Mouse (Mus musculus) bone marrow macrophage, adult 2 months (primary cell): Measurements from ENCODE around the gene Nsg2. TPM values are rescaled to one million over a fixed set of nuclear protein-coding genes. Genes with fewer than 3 reads are reported as not detected.

ENCODE experiments used
- H3K27ac ChIP-seq: 2 replicates; pipeline ENCODE4 v1.5.1; 2012; ENCODE audit warnings: low read depth, low read length; ENCODE audit not compliant: insufficient read depth
- H3K4me1 ChIP-seq: 2 replicates; pipeline ENCODE4 v1.6.1; 2012; ENCODE audit warnings: low read length; ENCODE audit not compliant: control insufficient read depth, insufficient read depth
- H3K4me3 ChIP-seq: 2 replicates; pipeline ENCODE4 v1.5.1; 2012; ENCODE audit warnings: mild to moderate bottlenecking, low read length, moderate library complexity; ENCODE audit not compliant: insufficient read depth
- CTCF ChIP-seq: IDR thresholded peaks from 2 replicates; pipeline ENCODE4 v1.5.1; 2012; ENCODE audit warnings: low read depth, mild to moderate bottlenecking, low read length, moderate library complexity
- POLR2A ChIP-seq: IDR thresholded peaks from 2 replicates; pipeline ENCODE4 v1.6.1; 2012; ENCODE audit warnings: mild to moderate bottlenecking, low read depth, low read length, borderline replicate concordance
- polyA plus RNA-seq: library from polyadenylated mRNA; stranded (reverse); fragments of >200 nt; gene quantifications from 2 replicates; pipeline ENCODE4 v1.2.4, GENCODE M21; 2012; ENCODE audit not compliant: missing spikeins, insufficient read depth, insufficient read length

The Nsg2 gene
- polyA plus RNA-seq, 1 experiment: not detected

DNA sequence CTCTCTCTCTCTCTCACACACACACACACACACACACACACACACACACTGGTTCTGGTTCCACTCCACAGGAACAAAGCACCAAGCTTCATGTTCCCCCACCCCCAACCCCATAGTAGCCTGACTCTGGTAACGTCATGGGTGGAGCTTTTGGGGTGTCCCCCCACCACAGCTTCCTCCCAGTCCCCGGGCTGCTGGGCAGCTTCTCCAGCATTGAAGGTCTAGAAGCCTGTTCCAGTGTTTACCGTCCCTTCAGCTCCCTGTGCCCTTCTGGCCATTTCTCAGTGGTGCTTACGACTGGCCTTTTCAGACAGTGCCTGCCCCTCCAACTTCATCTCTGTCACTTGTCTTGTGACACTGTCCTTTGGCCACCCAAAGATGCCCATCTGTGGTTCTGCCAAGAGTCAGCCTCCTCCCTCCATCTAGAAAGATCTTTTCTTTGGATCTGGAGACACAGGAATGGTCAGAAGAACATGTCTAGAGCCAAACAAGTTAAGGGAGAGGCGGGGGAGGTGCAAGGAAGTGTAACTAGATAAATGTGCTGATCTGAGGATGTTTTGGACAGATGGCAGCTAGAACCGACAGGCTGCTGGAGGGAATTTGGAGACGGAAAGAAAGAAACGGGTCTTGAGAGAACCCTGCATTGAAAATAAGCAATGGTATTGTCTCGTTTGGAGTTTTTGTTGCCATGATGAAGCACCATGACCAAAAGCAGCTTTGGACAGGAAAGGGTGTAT, 11.8 kb downstream of the Nsg2 start:
- TF ChIP-seq CTCF (no peak), POLR2A (no peak)
- no peak overlapping the region for H3K27ac ChIP-seq
- H3K4me3 ChIP-seq: no peak overlapping the region
- H3K4me1 ChIP-seq: no peaks in the 10 kb centered on the region

GRCm38 (mm10) chr11:32013014-32013427, 12.8 kb downstream of the Nsg2 start:
- TF ChIP-seq CTCF (no peak), POLR2A (no peak)
- Histone ChIP-seq H3K4me3 (no peak overlapping the region), H3K4me1 (no peaks in the 10 kb centered on the region), H3K27ac (no peak overlapping the region)

- no peak overlapping the region for H3K4me3 ChIP-seq
- H3K27ac ChIP-seq: no peak overlapping the region
- H3K4me1 ChIP-seq: no peaks in the 10 kb centered on the region
- TF ChIP-seq CTCF: no peak
- no peak for TF ChIP-seq POLR2A
Observed at GRCm38 (mm10) chr11:32013561-32013960, 13.3 kb downstream of the Nsg2 start.

DNA sequence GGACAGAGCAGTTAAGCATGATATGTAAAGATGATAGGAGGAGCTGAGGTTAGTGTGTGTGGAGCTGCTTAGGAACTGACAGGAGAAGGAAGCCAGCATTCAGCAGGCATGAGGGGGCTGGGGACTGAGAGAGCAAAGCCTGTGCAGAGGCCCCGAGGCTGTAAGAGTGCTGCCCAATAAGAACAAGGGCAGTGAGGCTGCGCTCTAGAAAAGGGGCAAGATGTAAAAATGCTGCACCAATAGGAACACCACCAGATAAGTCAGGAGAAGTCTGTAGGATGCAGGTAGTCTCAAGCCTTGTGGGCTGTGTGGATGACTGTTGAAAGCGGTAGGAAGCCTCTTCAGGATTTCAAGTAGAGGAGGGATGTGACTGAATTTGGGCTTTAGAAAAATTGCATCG, 17.9 kb downstream of the Nsg2 start:
- H3K4me1 ChIP-seq: no peaks in the 10 kb centered on the region
- TF ChIP-seq CTCF: no peak
- no peak for TF ChIP-seq POLR2A
- no peak overlapping the region for H3K27ac ChIP-seq
- no peak overlapping the region for H3K4me3 ChIP-seq

GRCm38 (mm10) chr11:32020031-32020965, 20.0 kb downstream of the Nsg2 start:
- H3K27ac ChIP-seq: no peak overlapping the region
- H3K4me3 ChIP-seq: no peak overlapping the region
- no peaks in the 10 kb centered on the region for H3K4me1 ChIP-seq
- TF ChIP-seq CTCF: no peak
- no peak for TF ChIP-seq POLR2A

DNA sequence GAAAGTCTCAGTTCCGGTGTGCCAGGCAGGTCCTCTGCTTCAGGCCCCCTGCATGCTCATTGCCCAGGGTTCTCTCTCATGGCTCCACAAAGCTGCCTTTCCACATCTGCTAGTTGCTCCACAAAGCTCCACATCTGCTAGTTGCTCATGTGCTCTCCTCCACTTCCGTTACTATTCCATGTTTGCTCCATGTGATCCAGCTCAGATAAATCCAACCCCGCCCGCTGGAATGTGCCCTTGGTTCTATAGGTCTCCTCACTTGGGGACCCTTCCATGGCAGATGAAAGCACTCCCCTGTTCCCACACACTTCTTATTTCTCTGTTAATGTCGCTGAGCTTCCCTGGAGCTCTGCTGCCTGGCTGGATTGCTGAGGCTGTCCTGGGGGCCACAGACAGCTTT, 26.4 kb downstream of the Nsg2 start:
- no peak for TF ChIP-seq POLR2A
- TF ChIP-seq CTCF: no peak
- Histone ChIP-seq H3K27ac (no peak overlapping the region), H3K4me3 (no peak overlapping the region), H3K4me1 (no peaks in the 10 kb centered on the region)

GRCm38 (mm10) chr11:32027474-32028342, 27.4 kb downstream of the Nsg2 start:
- Histone ChIP-seq H3K27ac (no peak overlapping the region), H3K4me3 (no peak overlapping the region), H3K4me1 (no peaks in the 10 kb centered on the region)
- no peak for TF ChIP-seq CTCF

DNA sequence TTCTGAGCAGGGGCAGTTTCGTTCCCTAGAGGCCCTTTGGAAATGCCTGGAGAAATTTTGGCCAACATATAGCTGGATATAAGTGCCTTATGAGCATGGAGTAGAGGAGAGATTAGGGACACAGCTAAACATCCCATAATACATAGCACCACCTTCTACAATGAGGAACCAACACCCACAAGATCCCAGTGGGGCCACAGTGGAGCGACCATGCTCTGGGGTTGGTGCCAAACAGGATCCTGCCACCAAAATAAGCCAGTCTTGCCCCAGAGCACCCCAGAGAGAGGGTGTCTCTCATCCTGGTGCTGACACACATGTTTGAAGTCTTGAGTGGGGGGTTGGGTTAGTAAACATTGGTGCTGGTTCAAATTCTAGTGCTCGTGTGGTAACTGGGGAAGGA, 28.3 kb downstream of the Nsg2 start:
- Histone ChIP-seq H3K4me1 (no peaks in the 10 kb centered on the region), H3K4me3 (no peak overlapping the region), H3K27ac (no peak overlapping the region)
- TF ChIP-seq CTCF (no peak), POLR2A (no peak)

DNA sequence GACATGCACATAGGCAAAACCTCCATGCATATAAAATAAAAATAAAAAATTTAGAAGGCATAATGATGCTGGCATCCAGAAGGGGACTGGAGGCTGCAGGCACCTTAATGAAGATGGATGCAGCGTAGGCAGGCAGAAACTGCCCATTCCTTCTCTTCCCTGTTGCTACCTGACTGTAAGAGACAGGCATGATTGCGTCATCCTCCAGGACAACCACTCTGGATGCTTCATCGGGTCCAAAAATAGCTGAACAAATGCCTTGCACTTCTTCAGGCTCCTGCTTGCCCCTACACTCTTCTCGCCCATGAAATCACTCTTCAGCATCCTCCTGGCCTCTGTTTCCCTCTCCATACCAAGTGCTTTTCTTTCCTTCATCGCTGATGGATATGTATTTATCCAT, 29.1 kb downstream of the Nsg2 start:
- TF ChIP-seq POLR2A: no peak
- no peak for TF ChIP-seq CTCF
- no peaks in the 10 kb centered on the region for H3K4me1 ChIP-seq
- no peak overlapping the region for H3K27ac ChIP-seq
- no peak overlapping the region for H3K4me3 ChIP-seq

DNA sequence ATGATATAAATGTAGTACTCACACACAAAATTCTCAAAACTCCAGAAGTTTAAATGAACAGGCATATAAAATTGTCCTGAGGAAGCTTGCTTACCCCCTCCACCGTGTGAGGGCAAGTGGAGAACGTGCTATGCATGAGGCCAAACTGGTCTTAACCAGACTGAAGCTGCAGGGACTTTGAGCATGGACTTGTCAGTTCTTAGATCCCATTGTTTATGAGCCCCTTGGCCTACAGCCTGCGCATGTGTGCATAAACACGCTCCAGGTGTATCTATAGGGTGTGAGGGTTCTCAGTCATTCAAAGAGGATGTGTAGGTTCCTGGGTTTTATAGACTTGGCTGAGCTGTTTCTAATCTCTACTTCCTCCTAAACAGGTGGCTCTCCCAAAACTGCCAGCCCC, 31.1 kb downstream of the Nsg2 start:
- TF ChIP-seq CTCF: no peak
- no peak for TF ChIP-seq POLR2A
- Histone ChIP-seq H3K4me1 (no peaks in the 10 kb centered on the region), H3K27ac (no peak overlapping the region)

More for the DNA sequence above, 31.1 kb downstream of the Nsg2 start:
- H3K4me3 ChIP-seq: no peak overlapping the region
